Mouse (Mus musculus): Measurements from ENCODE around the gene Ube2u. TPM values are rescaled to one million over a fixed set of nuclear protein-coding genes. Genes with fewer than 3 reads are reported as not detected.
A peak's percentile ranks its signal among the peaks of the same experiment; 100 is the strongest.
"Not testable (repeated sequence)": the region's sequence is repeated elsewhere in the genome, so short reads cannot be mapped to it uniquely, and the experiment has no call there.

Gene Ube2u
- polyA plus RNA-seq, 1 experiment from 2014 or later: 0.14 TPM

DNA sequence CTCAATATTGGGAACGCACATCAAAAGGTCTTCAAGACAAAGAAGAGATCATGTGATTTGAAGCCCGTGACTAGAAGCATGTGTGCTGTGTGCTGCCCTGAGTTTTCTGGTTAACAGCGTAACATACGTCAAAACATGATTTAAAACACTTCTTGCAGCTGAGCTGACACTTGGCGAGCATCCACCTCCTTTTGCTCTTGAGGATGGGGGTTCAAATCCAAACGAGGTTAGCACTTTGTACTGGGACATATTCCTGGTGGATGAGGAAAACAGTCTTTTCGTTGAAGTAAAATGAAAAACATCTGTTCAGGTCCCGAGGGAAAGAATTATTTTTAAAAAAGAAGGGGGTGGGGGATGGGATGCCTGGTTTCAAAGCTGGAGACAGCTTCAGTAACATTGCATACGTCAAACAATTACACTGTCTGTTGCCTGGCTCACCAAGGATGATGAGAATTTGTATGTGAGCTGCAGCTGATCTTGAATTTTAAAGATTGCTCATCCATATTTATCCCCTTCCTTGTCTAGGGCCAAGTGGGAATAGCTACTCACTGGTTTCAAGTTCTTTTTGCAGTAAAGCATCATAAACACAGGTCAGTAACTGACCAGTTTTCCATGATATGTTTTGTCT is 16.0 kb upstream of the Ube2u start:
- ATAC-seq (no peak), DNase-seq (ENCODE audit: low spot score) (no peak)
- WGBS: 39% methylated on average over 9 of the region's 9 CpGs

DNA sequence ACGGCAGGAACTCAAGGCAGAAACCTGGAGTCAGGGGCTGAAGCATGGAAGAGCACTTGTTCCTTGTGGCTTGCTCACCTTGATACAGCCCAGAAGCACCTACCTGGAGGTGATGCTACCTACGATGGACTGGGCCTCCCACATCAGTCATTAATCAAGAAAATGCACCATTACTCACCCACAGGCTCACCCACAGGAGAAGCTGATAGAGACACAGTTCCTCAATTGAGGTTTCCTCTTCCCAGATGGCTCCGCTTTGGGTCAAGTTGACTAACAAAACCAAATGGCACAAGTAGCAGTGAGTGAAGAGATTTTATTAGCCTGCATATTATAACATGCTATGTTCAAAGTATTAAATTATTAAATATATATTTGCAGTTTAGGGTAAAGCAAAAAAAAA is 9.8 kb downstream of the Ube2u start:
- no peak overlapping the region for H3K4me3 ChIP-seq (ENCODE audit: low read depth, low read length)
- no peak overlapping the region for H3K9ac ChIP-seq (replicated peaks; ENCODE audit: low read depth)
- 77% methylated on average over 3 of the region's 3 CpGs for WGBS
- H3K27me3 ChIP-seq (replicated peaks; ENCODE audit: insufficient read depth, low read length): no peaks in the 10 kb centered on the region
- no peak for DNase-seq (ENCODE audit: low spot score)
- no peak for ATAC-seq
- TF ChIP-seq EP300 (IDR thresholded peaks at IDR 0.05): no peak
- no peak for TF ChIP-seq CTCF (IDR thresholded peaks at IDR 0.05)
- H3K36me3 ChIP-seq (ENCODE audit: insufficient read depth, low read length): no peaks in the 10 kb centered on the region
- H3K4me1 ChIP-seq (ENCODE audit: insufficient read depth, low read depth, low read length): no peaks in the 10 kb centered on the region
- H3K4me2 ChIP-seq (replicated peaks; ENCODE audit: low read depth, low read length): no peak overlapping the region
- no peaks in the 10 kb centered on the region for H3K9me3 ChIP-seq (ENCODE audit: low read length)
- H3K27ac ChIP-seq (ENCODE audit: low read length): no peak overlapping the region

More for the DNA sequence above, 16.0 kb upstream of the Ube2u start:
- Histone ChIP-seq H3K4me1 (ENCODE audit: insufficient read depth, low read depth, low read length) (no peaks in the 10 kb centered on the region), H3K27ac (ENCODE audit: low read length) (no peak overlapping the region), H3K27me3 (replicated peaks; ENCODE audit: insufficient read depth, low read length) (no peaks in the 10 kb centered on the region), H3K36me3 (ENCODE audit: insufficient read depth, low read length) (no peaks in the 10 kb centered on the region), H3K9ac (replicated peaks; ENCODE audit: low read depth) (no peak overlapping the region), H3K4me3 (ENCODE audit: low read depth, low read length) (no peak overlapping the region), H3K9me3 (ENCODE audit: low read length) (no peaks in the 10 kb centered on the region), H3K4me2 (replicated peaks; ENCODE audit: low read depth, low read length) (no peak overlapping the region)
- TF ChIP-seq CTCF (IDR thresholded peaks at IDR 0.05) (no peak), EP300 (IDR thresholded peaks at IDR 0.05) (no peak)

DNA sequence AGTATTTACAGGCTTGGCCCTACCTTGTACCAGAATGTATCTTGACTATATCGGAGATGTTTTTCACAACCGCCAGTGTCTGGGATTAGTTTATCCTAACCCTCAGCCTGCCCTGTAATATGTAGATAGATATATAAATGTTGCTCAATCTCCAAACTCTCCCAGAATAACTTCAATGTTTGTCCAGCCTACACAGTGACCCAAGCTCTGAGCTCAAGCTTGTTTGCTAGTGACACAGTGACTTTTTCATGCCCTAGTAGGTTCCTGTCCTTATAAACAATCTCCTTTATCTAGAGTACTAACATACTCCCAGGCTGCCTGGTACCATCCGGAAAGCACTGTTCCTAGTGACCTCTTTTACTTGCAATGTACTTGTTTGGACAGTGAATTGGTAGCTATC is 16.5 kb downstream of the Ube2u start:
- ATAC-seq (no peak), DNase-seq (ENCODE audit: low spot score) (no peak)
- Histone ChIP-seq H3K4me1 (ENCODE audit: insufficient read depth, low read depth, low read length) (no peaks in the 10 kb centered on the region), H3K27me3 (replicated peaks; ENCODE audit: insufficient read depth, low read length) (no peaks in the 10 kb centered on the region), H3K9ac (replicated peaks; ENCODE audit: low read depth) (no peak overlapping the region), H3K4me2 (replicated peaks; ENCODE audit: low read depth, low read length) (no peak overlapping the region), H3K9me3 (ENCODE audit: low read length) (no peaks in the 10 kb centered on the region), H3K36me3 (ENCODE audit: insufficient read depth, low read length) (no peaks in the 10 kb centered on the region), H3K27ac (ENCODE audit: low read length) (no peak overlapping the region), H3K4me3 (ENCODE audit: low read depth, low read length) (no peak overlapping the region)
- WGBS: 74% methylated on average over 3 of the region's 3 CpGs
- TF ChIP-seq EP300 (IDR thresholded peaks at IDR 0.05) (no peak), CTCF (IDR thresholded peaks at IDR 0.05) (no peak)

DNA sequence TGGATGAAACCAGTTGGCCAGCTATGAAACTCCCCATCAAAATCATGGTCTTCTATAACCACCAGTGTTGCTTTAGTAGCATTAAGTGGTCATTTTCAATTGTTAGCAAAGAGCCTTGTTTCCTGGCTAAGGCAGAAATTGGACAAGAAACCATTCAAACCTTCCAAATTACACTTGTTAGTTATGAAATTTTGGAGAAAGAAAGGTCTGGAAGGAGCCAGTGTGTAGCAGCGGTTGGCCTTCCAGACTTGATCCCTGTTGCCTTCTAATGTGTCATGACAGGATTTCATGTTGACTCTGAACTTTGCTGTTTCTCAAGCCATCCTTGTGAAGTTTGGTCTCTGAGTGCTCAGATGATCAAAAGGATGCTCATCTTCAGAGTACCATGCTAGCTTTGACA is 17.9 kb downstream of the Ube2u start:
- no peak for TF ChIP-seq EP300 (IDR thresholded peaks at IDR 0.05)
- TF ChIP-seq CTCF (IDR thresholded peaks at IDR 0.05): no peak
- H3K27ac ChIP-seq (ENCODE audit: low read length): no peak overlapping the region
- H3K27me3 ChIP-seq (replicated peaks; ENCODE audit: insufficient read depth, low read length): no peaks in the 10 kb centered on the region
- DNase-seq (ENCODE audit: low spot score) (peak; percentile 27), ATAC-seq (no peak)
- no peak overlapping the region for H3K4me3 ChIP-seq (ENCODE audit: low read depth, low read length)
- H3K9me3 ChIP-seq (ENCODE audit: low read length): no peaks in the 10 kb centered on the region
- no peak overlapping the region for H3K9ac ChIP-seq (replicated peaks; ENCODE audit: low read depth)
- no peaks in the 10 kb centered on the region for H3K36me3 ChIP-seq (ENCODE audit: insufficient read depth, low read length)
- 61% methylated on average over 1 of the region's 1 CpGs for WGBS
- H3K4me1 ChIP-seq (ENCODE audit: insufficient read depth, low read depth, low read length): no peaks in the 10 kb centered on the region
- no peak overlapping the region for H3K4me2 ChIP-seq (replicated peaks; ENCODE audit: low read depth, low read length)

DNA sequence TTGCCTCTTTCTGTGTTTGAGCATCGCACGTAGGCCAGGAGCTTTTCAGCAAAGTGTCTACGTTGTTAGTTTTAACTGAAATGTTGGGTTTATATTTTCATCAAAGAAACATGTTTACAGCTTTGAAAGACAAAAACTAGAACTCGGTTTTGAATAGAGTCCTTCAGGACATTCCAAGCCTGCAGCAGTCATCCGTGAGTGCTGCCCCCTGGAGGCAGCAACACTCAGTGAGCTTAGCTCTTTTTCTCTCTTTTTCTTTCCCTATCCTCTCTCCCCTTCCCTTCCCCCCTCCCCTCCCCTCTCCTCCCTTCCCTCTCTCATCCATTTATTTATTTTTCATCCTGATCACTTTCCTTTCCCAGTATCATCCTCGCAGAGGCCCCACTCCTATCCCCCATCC is 19.5 kb downstream of the Ube2u start:
- H3K36me3 ChIP-seq (ENCODE audit: insufficient read depth, low read length): no peaks in the 10 kb centered on the region
- H3K9ac ChIP-seq (replicated peaks; ENCODE audit: low read depth): no peak overlapping the region
- ATAC-seq: no peak
- TF ChIP-seq EP300 (IDR thresholded peaks at IDR 0.05): no peak
- peak; percentile 65 for TF ChIP-seq CTCF (IDR thresholded peaks at IDR 0.05)
- no peak overlapping the region for H3K4me3 ChIP-seq (ENCODE audit: low read depth, low read length)
- H3K4me1 ChIP-seq (ENCODE audit: insufficient read depth, low read depth, low read length): no peaks in the 10 kb centered on the region
- no peaks in the 10 kb centered on the region for H3K27me3 ChIP-seq (replicated peaks; ENCODE audit: insufficient read depth, low read length)
- H3K9me3 ChIP-seq (ENCODE audit: low read length): no peaks in the 10 kb centered on the region
- peak; percentile 41 for DNase-seq (ENCODE audit: low spot score)
- no peak overlapping the region for H3K27ac ChIP-seq (ENCODE audit: low read length)
- WGBS: 57% methylated on average over 6 of the region's 6 CpGs
- no peak overlapping the region for H3K4me2 ChIP-seq (replicated peaks; ENCODE audit: low read depth, low read length)

DNA sequence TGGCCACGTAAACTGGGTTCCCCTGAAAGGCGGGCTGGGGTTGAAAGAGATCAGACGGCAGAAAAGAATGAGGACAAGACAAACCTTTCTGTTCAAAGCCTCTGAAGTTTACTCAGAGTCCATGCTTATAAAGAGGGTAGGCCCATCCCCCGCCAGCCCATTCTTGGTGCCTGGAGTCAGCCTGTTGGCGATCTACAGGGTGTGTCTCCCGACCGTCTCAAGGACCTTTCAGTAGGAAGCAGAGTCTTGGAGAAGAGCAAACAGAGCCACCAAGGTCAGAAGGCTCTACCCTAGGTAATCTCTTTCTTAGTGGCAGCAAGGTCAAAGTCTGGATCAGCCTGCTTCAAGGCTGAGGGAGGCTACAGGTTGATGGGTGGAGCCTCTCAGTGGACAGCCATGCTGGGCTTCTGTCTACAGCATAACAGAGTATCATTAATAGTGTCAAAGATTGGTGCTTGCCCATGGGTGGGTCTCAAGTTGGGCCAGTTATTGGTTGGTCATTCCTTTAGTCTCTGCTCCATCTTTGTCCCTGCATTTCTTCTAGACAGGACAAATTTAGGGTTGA is 20.5 kb downstream of the Ube2u start:
- WGBS: 77% methylated on average over 7 of the region's 7 CpGs
- not testable (repeated sequence) for H3K4me2 ChIP-seq (replicated peaks; ENCODE audit: low read depth, low read length); H3K9ac ChIP-seq (replicated peaks; ENCODE audit: low read depth)

More for the DNA sequence above, 20.5 kb downstream of the Ube2u start:
- H3K27ac ChIP-seq (ENCODE audit: low read length); H3K4me1 ChIP-seq (ENCODE audit: insufficient read depth, low read depth, low read length); H3K4me3 ChIP-seq (ENCODE audit: low read depth, low read length); ATAC-seq; DNase-seq (ENCODE audit: low spot score); H3K9me3 ChIP-seq (ENCODE audit: low read length); H3K36me3 ChIP-seq (ENCODE audit: insufficient read depth, low read length); H3K27me3 ChIP-seq (replicated peaks; ENCODE audit: insufficient read depth, low read length): not testable (repeated sequence)

Measured in lung, postnatal 0 days (tissue).